Mouse (Mus musculus): ENCODE results near the gene Cox6b2.
A peak's percentile ranks its signal among the peaks of the same experiment; 100 is the strongest.
"Not testable (repeated sequence)": the region's sequence is repeated elsewhere in the genome, so short reads cannot be mapped to it uniquely, and the experiment has no call there.

Cox6b2 gene

DNA sequence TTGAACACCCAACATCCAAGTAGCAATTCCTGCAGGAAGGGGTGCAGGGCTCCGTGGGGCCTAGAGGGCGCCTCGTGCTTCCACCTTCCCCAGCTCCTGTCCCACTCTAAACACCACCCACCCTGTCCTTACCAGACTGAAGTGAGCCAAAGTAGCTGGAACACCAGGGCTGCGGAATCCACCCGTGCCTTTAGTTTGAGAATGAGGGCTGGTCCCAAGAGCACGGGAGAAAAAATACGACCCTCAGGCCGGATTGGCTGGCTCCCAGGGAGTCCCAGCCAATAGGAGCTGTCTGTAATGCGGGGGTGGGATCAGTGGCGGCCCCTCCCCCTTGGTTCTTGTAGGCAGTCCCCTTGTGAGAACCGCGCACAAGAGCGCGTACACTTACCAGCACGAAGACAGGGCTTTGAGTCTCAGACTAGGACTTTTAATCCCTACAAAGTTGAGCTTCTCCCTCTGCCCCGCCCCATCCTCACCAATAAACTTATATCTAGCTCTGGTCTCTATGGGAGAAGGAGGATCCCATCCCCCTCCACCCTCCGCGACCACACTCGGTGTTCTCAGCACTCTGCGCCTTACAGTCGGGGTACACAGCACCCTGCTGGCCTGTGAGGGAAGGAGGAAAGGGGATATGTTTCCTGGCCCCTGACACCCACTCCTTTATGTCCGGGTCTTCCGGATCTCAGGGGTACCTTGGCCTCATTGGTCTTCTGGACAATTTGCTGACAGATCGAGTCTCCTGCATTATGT lies at the start of gene Cox6b2:
Gene Cox6b2, minus strand, starts transcription at position 274 of the 750 bp plus-strand sequence.
- DNase-seq (ENCODE audit: low read depth) = peak; percentile 93

DNA sequence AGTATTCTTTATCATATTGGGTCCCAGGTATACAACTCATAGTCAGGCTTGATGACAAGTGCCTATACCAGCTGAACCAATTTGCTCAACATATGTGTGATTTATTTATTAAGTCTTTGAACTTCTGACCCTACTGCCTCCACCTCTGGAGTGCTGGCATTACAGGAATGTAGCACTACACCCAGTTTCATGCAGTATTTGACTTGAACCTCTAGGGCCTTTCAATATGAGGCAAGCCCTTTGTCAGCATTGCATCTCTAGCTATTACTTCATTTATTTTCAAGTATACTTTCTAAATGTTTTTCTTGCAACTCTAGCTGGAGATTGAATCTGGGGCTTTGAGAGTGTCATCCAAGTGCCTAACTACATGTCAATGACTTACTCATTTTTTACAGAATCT lies 49.4 kb upstream of the Cox6b2 start:
- DNase-seq (ENCODE audit: low read depth) = no peak

GRCm38 (mm10) chr7:4795767-4796433 lies 43.0 kb upstream of the Cox6b2 start:
- DNase-seq (ENCODE audit: low read depth) = no peak

DNA sequence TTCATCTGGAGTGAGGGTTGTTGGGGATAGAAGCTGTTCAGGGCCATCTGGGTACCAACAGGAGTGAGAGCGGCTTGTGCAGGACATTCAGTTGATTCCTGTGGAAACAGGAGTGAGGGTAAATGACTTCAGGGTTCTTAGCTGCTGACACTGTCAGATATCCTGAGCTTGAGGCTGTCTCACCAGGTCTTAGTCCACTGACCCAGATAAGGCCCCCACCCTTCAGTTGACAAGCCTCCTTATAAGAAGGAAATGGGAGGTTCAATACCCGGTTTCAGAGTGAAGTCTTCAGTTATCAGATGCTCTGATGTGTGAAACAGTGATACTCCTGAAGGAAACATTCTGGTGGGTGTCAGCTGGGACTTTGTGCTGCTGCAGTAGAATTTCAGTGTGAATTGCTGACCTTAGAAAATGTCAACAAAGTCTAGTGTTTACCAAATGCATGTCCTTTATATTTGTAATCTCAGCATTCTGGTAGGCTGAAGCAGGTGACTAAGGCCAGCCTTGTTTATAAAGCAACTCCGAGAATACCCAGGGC lies 41.8 kb upstream of the Cox6b2 start:
- DNase-seq (ENCODE audit: low read depth) = no peak

GRCm38 (mm10) chr7:4793674-4794073 lies 40.8 kb upstream of the Cox6b2 start:
- DNase-seq (ENCODE audit: low read depth) = no peak

- not testable (repeated sequence) for DNase-seq (ENCODE audit: low read depth)
Observed at GRCm38 (mm10) chr7:4793248-4793647, 40.4 kb upstream of the Cox6b2 start.

GRCm38 (mm10) chr7:4792278-4793212 lies 39.7 kb upstream of the Cox6b2 start, which contains the start of gene Rpl28:
Rpl28 (plus strand) TSS chr7:4792874.
- DNase-seq (ENCODE audit: low read depth) = peak; percentile 96

GRCm38 (mm10) chr7:4789436-4789935 lies 36.6 kb upstream of the Cox6b2 start, which contains the start of gene Tmem238:
Tmem238 (minus strand) TSS chr7:4789656.
- DNase-seq (ENCODE audit: low read depth) = no peak

GRCm38 (mm10) chr7:4788499-4789435 lies 35.9 kb upstream of the Cox6b2 start:
- no peak for DNase-seq (ENCODE audit: low read depth)

GRCm38 (mm10) chr7:4783667-4784268 lies 30.9 kb upstream of the Cox6b2 start:
- no peak for DNase-seq (ENCODE audit: low read depth)

DNA sequence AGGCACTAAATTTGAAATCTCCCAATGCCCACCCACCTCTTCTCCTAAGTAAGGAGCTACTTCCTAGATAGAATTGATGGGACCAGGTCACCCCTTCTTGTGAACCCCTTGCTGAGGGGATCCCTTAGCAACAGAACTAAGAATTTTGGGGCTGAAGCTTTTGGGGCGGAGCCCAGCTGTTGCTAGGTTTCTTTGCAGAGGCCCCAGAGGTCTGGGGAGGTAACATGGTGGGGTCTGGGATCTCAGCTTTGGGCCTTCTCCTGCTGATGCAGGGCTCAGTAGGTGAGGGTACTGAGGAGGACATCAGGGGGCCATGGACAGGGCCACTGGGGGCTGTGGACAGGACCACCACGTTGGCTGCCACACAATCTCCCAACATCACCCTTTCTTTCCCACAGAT lies 29.9 kb upstream of the Cox6b2 start, which contains the start of the genes Il11 and Tmem190:
Gene Il11, minus strand, starts transcription at position 101 of the 400 bp plus-strand sequence.
Gene Tmem190, plus strand, starts transcription at position 179 of the 400 bp plus-strand sequence.
- no peak for DNase-seq (ENCODE audit: low read depth)

- DNase-seq (ENCODE audit: low read depth) = no peak
Observed at GRCm38 (mm10) chr7:4782130-4782529, 29.2 kb upstream of the Cox6b2 start.

- DNase-seq (ENCODE audit: low read depth) = no peak
Observed at GRCm38 (mm10) chr7:4779921-4780320, 27.0 kb upstream of the Cox6b2 start.

- no peak for DNase-seq (ENCODE audit: low read depth)
Observed at GRCm38 (mm10) chr7:4777851-4778637, 25.1 kb upstream of the Cox6b2 start.

- no peak for DNase-seq (ENCODE audit: low read depth)
Observed at GRCm38 (mm10) chr7:4776861-4777830, 24.3 kb upstream of the Cox6b2 start.

- no peak for DNase-seq (ENCODE audit: low read depth)
Observed at GRCm38 (mm10) chr7:4776131-4776530, 23.2 kb upstream of the Cox6b2 start.

GRCm38 (mm10) chr7:4771202-4771601 lies 18.3 kb upstream of the Cox6b2 start, which contains the start of gene Fam71e2:
Fam71e2 (minus strand) TSS chr7:4771302.
- no peak for DNase-seq (ENCODE audit: low read depth)

Data from c-Kit-positive CD71-positive TER-119-negative erythroid progenitor cells, embryonic 14.5 days (primary cell).